Mouse (Mus musculus) CD4-positive naive resting alpha-beta T cell, adult 76 days (primary cell): Measurements from ENCODE around the gene Gpr162. TPM values are rescaled to one million over a fixed set of nuclear protein-coding genes. Genes with fewer than 3 reads are reported as not detected.

Source experiments
- total RNA-seq: library from RNA; stranded (reverse); gene quantifications from one replicate; pipeline ENCODE4 v1.2.4, GENCODE M21; 2023

Gpr162 gene
- 0.82 TPM for total RNA-seq

GRCm38 (mm10) chr6:124863658-124864298 lies at the start of gene Gpr162:
TSS of gene Gpr162 (minus strand) at chr6:124863983.

GRCm38 (mm10) chr6:124911533-124912218 lies 47.9 kb upstream of the Gpr162 start, which contains the start of gene Lag3:
TSS of gene Lag3 (minus strand) at chr6:124911705.

DNA sequence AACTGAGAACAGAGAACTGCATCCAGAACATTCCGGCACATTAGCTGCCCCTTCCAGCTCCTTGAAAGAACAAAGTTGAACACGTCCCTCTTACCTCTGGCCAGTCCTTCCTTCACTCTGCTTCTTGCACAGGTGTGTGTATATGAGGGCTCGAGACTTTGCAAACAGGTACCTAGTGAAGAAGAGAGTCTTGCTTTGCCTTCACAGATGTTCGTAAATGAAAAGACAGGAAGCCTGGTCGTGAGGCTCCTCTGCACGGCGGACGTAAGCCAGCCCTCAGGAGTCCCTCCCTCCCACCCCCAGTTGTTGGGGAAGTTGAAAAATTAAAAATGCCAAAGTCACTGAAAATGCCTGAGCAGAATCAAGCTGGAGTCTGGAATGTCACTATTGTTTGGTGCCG lies 24.2 kb upstream of the Gpr162 start, which contains the start of gene Cd4:
Cd4 (minus strand) TSS at position 236 of the 400 bp plus-strand sequence.

GRCm38 (mm10) chr6:124856916-124857839 lies 6.6 kb downstream of the Gpr162 start, which contains the start of gene P3h3:
TSS of gene P3h3 (minus strand) at chr6:124857752.

DNA sequence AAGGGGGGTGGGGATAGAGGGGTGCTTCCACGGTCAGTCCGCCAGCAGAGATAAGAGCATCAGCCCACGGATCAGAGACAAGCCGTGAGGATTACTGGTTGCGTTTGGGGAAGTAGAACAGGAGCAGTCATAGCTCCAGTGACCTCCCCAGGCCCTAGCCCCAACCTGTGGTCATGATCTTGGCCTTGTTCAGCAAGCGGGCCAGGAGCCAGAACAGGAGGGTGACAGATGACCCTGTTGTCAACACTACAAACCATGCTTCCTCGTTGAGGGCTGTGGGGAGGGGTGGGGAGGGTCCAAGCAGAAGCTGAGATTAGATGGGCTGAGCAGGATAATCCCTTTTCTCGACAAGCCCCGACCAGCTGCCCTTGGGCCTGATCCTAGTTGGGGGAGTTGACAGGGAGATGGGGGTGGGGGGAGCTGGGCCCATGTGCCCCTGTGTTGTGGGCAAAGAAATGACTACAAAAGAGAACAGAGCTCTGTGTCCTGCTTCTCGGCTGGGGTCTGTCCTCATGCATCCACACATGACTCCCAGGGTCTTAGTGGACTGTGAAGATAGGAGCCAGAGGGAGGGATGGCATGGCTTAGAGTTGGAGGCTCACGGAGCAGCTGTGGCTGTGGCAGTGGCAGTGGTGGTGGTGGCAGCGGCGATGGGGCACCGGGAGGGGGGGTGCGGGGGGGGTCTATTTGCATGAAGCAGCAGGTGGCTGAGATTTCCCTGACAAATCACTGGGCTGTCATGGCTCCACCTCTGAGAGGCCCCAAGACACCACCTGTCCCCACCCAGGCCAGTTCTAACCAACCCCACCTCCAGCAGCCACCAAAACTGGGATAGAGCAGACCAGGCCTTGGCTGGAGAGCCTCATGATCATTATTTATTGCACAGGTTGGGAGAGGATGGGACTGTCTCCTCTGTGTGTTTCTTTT lies 23.3 kb downstream of the Gpr162 start, which contains the start of gene Gnb3:
Gnb3 (minus strand) TSS at position 35 of the 927 bp plus-strand sequence.

GRCm38 (mm10) chr6:124828868-124829798 lies 34.6 kb downstream of the Gpr162 start, which contains the start of the genes Usp5 and Cdca3:
TSS of gene Usp5 (minus strand) at chr6:124829484.
TSS of gene Cdca3 (plus strand) at chr6:124829547.

DNA sequence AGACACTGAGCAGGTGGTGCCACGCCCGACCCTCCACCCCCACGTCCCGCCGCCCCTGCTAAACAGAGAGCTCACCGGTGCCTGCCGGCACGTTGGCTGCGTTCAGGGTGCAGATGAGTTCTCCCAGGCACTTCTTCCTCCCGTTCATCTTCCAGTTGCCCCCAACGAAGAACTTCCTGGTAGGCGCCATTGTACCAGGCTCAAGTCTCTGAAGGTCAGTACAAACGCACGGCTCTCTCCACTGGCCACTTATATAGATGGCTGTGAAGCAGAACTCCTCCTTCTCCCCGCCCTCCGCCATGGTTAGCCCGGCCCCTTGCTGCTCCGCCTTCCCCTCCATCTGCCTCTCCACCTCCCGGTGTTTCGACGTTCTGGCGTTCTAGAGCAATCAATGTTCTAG lies 49.9 kb downstream of the Gpr162 start, which contains the start of gene Tpi1:
Tpi1 (minus strand) TSS at position 364 of the 400 bp plus-strand sequence.

Other genes with a start within 250 kb of the Gpr162 start
- not detected for gene C1s2, start 227.9 kb downstream of the Gpr162 start, total RNA-seq
- 57.6 TPM for gene Lpcat3, start 201.0 kb downstream of the Gpr162 start, total RNA-seq
- 163 TPM for gene Emg1, start 151.8 kb downstream of the Gpr162 start, total RNA-seq
- gene Phb2, start 151.6 kb downstream of the Gpr162 start, total RNA-seq: 127 TPM
- 175 TPM for gene Ptpn6, start 125.3 kb downstream of the Gpr162 start, total RNA-seq
- 222 TPM for gene Grcc10, start 122.6 kb downstream of the Gpr162 start, total RNA-seq
- 1.9 TPM for gene Gm45234, start 108.0 kb downstream of the Gpr162 start, total RNA-seq
- gene Atn1, start 107.5 kb downstream of the Gpr162 start, total RNA-seq: 151 TPM
- 2.5 TPM for gene Eno2, start 94.3 kb downstream of the Gpr162 start, total RNA-seq
- gene Lrrc23, start 84.3 kb downstream of the Gpr162 start, total RNA-seq: 10.3 TPM
- gene Spsb2, start 55.3 kb downstream of the Gpr162 start, total RNA-seq: 3.4 TPM
- 25.6 TPM for gene Tpi1, start 49.7 kb downstream of the Gpr162 start, total RNA-seq
- 61.8 TPM for gene Usp5, start 34.5 kb downstream of the Gpr162 start, total RNA-seq
- 4.2 TPM for gene Cdca3, start 34.4 kb downstream of the Gpr162 start, total RNA-seq
- gene Gnb3, start 23.7 kb downstream of the Gpr162 start, total RNA-seq: not detected
- not detected for gene P3h3, start 6.2 kb downstream of the Gpr162 start, total RNA-seq
- gene Cd4, start 24.2 kb upstream of the Gpr162 start, total RNA-seq: 401 TPM
- gene Lag3, start 47.7 kb upstream of the Gpr162 start, total RNA-seq: 2.6 TPM
- gene Ptms, start 56.1 kb upstream of the Gpr162 start, total RNA-seq: 60.5 TPM
- gene Mlf2, start 67.4 kb upstream of the Gpr162 start, total RNA-seq: 72.1 TPM
- gene Cops7a, start 101.6 kb upstream of the Gpr162 start, total RNA-seq: 40.5 TPM
- gene Pianp, start 132.7 kb upstream of the Gpr162 start, total RNA-seq: 1.1 TPM
- 79.4 TPM for gene Zfp384, start 145.2 kb upstream of the Gpr162 start, total RNA-seq
- gene Ing4, start 175.8 kb upstream of the Gpr162 start, total RNA-seq: 72.1 TPM
- 10.1 TPM for gene Acrbp, start 185.7 kb upstream of the Gpr162 start, total RNA-seq
- gene Lpar5, start 203.9 kb upstream of the Gpr162 start, total RNA-seq: 12.8 TPM
- 269 TPM for gene Chd4, start 232.0 kb upstream of the Gpr162 start, total RNA-seq